Mouse (Mus musculus): ENCODE measurements around the gene Zfp811. TPM values are rescaled to one million over a fixed set of nuclear protein-coding genes. Genes with fewer than 3 reads are reported as not detected.
"Not testable (repeated sequence)": the region's sequence is repeated elsewhere in the genome, so short reads cannot be mapped to it uniquely, and the experiment has no call there.

The Zfp811 gene
- total RNA-seq (2012; rRNA removed) (1.1 and 1.7 TPM in 2 replicates), total RNA-seq (2014; rRNA removed) (5.0 and 6.6 TPM in 2 replicates), polyA plus RNA-seq (2012; ENCODE audit: insufficient read length, low read depth) (3.4 and 4.1 TPM in 2 replicates)

DNA sequence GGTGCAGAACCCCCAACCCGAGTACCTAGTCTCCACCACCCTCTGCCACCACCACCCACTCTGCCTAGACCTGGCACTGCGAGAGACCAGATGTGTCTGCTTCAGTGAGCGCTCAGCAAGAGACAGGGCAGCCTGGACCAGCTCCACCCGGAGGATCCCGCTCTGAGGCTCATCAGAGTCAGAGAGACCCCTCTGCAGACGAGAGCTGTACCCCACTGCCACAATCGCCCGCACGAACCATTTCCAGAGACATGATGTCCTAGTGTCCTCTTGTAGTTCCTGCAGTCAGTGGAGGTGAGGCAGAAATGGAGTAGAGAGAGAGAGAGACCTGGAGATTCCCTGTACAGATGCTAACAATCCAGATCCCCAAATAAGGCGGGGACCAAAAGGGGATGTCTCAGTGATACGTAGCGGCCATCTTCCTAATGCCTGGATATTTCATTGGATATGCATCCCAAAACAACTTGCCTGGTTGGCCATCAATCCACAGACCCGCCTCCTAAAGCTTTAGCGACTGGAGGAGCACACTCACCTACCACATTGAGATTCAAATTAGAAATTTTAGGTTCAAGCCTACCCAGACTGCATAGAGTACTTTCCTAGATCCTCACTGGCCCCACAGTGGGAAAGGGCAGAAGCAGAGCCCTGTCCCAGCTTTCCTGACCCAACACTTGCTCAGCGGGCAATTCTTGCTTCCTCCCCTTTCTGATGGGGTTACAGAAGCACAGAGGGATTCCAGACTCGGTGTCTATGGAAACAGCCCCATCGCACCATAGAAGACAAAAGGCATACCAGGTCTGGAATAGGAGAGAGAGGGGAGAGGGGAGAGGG, at the start of gene Zfp811:
TSS of gene Zfp811 (minus strand) at position 388 of the 831 bp plus-strand sequence.
- Histone ChIP-seq H3K4me3 (replicated peaks in 1 of 3; ENCODE audit: low read depth in 2 of 3, low read length in 2 of 3, poor library complexity in 1 of 3) (peak within 1 kb of the TSS; percentile 21 to 61 (median 61)), H3K9me3 (replicated peaks; ENCODE audit: low read length) (no peaks in the 10 kb centered on the region), H3K36me3 (replicated peaks in 1 of 2; ENCODE audit: control insufficient read depth in 1 of 2, insufficient read depth in 1 of 2, low read length in 1 of 2) (peaks cover 0 to 11% of the 10 kb centered on the region in 2 experiments), H3K79me2 (replicated peaks; ENCODE audit: control insufficient read depth, extremely low read depth, insufficient read depth, poor library complexity, severe bottlenecking) (no peaks in the 10 kb centered on the region), H3K4me1 (ENCODE audit: control insufficient read depth in 1 of 2, insufficient read depth in 2 of 2) (peaks cover 12 to 43% of the 10 kb centered on the region in 2 experiments), H3K27me3 (replicated peaks) (no peaks in the 10 kb centered on the region), H3K27ac (ENCODE audit: insufficient read depth, low read depth) (peak within 1 kb of the TSS; percentile 46; the same call in 1 of the 2 replicates), H3K9ac (ENCODE audit: insufficient read depth, low read depth) (0 out of 2 replicates have a peak within 1 kb of the TSS, but pooled peaks have one; percentile 35), H3K4me2 (ENCODE audit: insufficient read depth, low read depth, poor library complexity, severe bottlenecking) (peak within 1 kb of the TSS; percentile 71)
- TF ChIP-seq POLR2A (IDR thresholded peaks at IDR 0.05; ENCODE audit: low read depth, low read length) = no peak
- no peak for TF ChIP-seq ZKSCAN1 (IDR thresholded peaks at IDR 0.05; ENCODE audit: borderline replicate concordance, low read depth, low read length)
- TF ChIP-seq MYC (IDR thresholded peaks at IDR 0.05; ENCODE audit: low read depth, low read length) = no peak
- no peak for TF ChIP-seq ZNF384 (IDR thresholded peaks at IDR 0.05; ENCODE audit: low read depth, low read length)
- no peak for TF ChIP-seq JUND (conservative IDR thresholded peaks at IDR 0.05; ENCODE audit: low read depth, low read length)
- dilution Hi-C loops (cut with MboI; ENCODE audit: extremely low pct_ligation_motif_present, extremely low pct_unique_long_range_greater_than_20kb, low sequenced_read_pairs) (no loop called here), in situ Hi-C loops (cut with MboI; ENCODE audit: low pct_ligation_motif_present, low pct_unique_long_range_greater_than_20kb, low sequenced_read_pairs) (no loop called here)
- DNase-seq (ENCODE audit: extremely low read depth) = peak; percentile 79

- DNase-seq (ENCODE audit: extremely low read depth); dilution Hi-C loops (cut with MboI; ENCODE audit: extremely low pct_ligation_motif_present, extremely low pct_unique_long_range_greater_than_20kb, low sequenced_read_pairs): not testable (repeated sequence)
Observed at GRCm38 (mm10) chr17:32856713-32857112, 47.0 kb upstream of the Zfp811 start.

GRCm38 (mm10) chr17:32851581-32851980, 41.9 kb upstream of the Zfp811 start:
- Histone ChIP-seq H3K4me2 (ENCODE audit: insufficient read depth, low read depth, poor library complexity, severe bottlenecking) (no peak overlapping the region), H3K27me3 (replicated peaks) (peaks cover 2% of the 10 kb centered on the region), H3K9me3 (replicated peaks; ENCODE audit: low read length) (no peaks in the 10 kb centered on the region), H3K9ac (ENCODE audit: insufficient read depth, low read depth) (no peak overlapping the region), H3K27ac (ENCODE audit: insufficient read depth, low read depth) (no peak overlapping the region), H3K4me1 (ENCODE audit: control insufficient read depth in 1 of 2, insufficient read depth in 2 of 2) (no peaks in the 10 kb centered on the region), H3K4me3 (replicated peaks in 1 of 3; ENCODE audit: low read depth in 2 of 3, low read length in 2 of 3, poor library complexity in 1 of 3) (no peak overlapping the region), H3K36me3 (replicated peaks in 1 of 2; ENCODE audit: control insufficient read depth in 1 of 2, insufficient read depth in 1 of 2, low read length in 1 of 2) (no peaks in the 10 kb centered on the region), H3K79me2 (replicated peaks; ENCODE audit: control insufficient read depth, extremely low read depth, insufficient read depth, poor library complexity, severe bottlenecking) (no peaks in the 10 kb centered on the region; the same call in 1 of the 2 replicates)
- in situ Hi-C loops (cut with MboI; ENCODE audit: low pct_ligation_motif_present, low pct_unique_long_range_greater_than_20kb, low sequenced_read_pairs) (loop anchor here (25.0 kb wide), 1 partner anchor 314 kb away; the partner anchor contains the start of gene Cyp4f16), dilution Hi-C loops (cut with MboI; ENCODE audit: extremely low pct_ligation_motif_present, extremely low pct_unique_long_range_greater_than_20kb, low sequenced_read_pairs) (no loop called here)
- TF ChIP-seq NRF1 (IDR thresholded peaks at IDR 0.05; ENCODE audit: low read depth, low read length) (no peak), SMC3 (IDR thresholded peaks at IDR 0.05; ENCODE audit: low read depth, low read length) (no peak), ZNF384 (IDR thresholded peaks at IDR 0.05; ENCODE audit: low read depth, low read length) (no peak), ZMIZ1 (IDR thresholded peaks at IDR 0.05; ENCODE audit: low read depth, low read length) (no peak), ZC3H11A (IDR thresholded peaks at IDR 0.05; ENCODE audit: low read depth, low read length) (no peak), TCF12 (IDR thresholded peaks at IDR 0.05; ENCODE audit: low read depth, low read length) (no peak), TBP (conservative IDR thresholded peaks at IDR 0.05; ENCODE audit: low read depth, low read length) (no peak), POLR2A (IDR thresholded peaks at IDR 0.05; ENCODE audit: low read depth, low read length) (no peak)
- no peak for DNase-seq (ENCODE audit: extremely low read depth)

More at GRCm38 (mm10) chr17:32856713-32857112, 47.0 kb upstream of the Zfp811 start:
- not testable (repeated sequence) for H3K4me1 ChIP-seq (ENCODE audit: control insufficient read depth in 1 of 2, insufficient read depth in 2 of 2); H3K27ac ChIP-seq (ENCODE audit: insufficient read depth, low read depth); H3K4me3 ChIP-seq (replicated peaks in 1 of 3; ENCODE audit: low read depth in 2 of 3, low read length in 2 of 3, poor library complexity in 1 of 3); H3K4me2 ChIP-seq (ENCODE audit: insufficient read depth, low read depth, poor library complexity, severe bottlenecking); H3K36me3 ChIP-seq (replicated peaks in 1 of 2; ENCODE audit: control insufficient read depth in 1 of 2, insufficient read depth in 1 of 2, low read length in 1 of 2); H3K27me3 ChIP-seq (replicated peaks); H3K79me2 ChIP-seq (replicated peaks; ENCODE audit: control insufficient read depth, extremely low read depth, insufficient read depth, poor library complexity, severe bottlenecking); H3K9me3 ChIP-seq (replicated peaks; ENCODE audit: low read length); H3K9ac ChIP-seq (ENCODE audit: insufficient read depth, low read depth)
- in situ Hi-C loops (cut with MboI; ENCODE audit: low pct_ligation_motif_present, low pct_unique_long_range_greater_than_20kb, low sequenced_read_pairs) = loop anchor here (25.0 kb wide), 1 partner anchor 319 kb away; the partner anchor contains the start of gene Cyp4f16

Data from CH12.LX (cell line).